Mouse (Mus musculus): ENCODE measurements around the gene Rnf8.

- TF ChIP-seq CTCF (IDR thresholded peaks at IDR 0.05; ENCODE audit: low read depth, low read length) (no peak), POLR2A (IDR thresholded peaks at IDR 0.05; ENCODE audit: borderline replicate concordance, low read depth, low read length) (no peak)
These were observed 12.7 kb downstream of the Rnf8 start for GRCm38 (mm10) chr17:29627285-29627684.
